Mouse (Mus musculus): ENCODE measurements around the gene Mat1a. TPM values are rescaled to one million over a fixed set of nuclear protein-coding genes. Genes with fewer than 3 reads are reported as not detected.

The Mat1a gene
- polyA plus RNA-seq, 1 experiment from 2014 or later = 2.6 TPM

DNA sequence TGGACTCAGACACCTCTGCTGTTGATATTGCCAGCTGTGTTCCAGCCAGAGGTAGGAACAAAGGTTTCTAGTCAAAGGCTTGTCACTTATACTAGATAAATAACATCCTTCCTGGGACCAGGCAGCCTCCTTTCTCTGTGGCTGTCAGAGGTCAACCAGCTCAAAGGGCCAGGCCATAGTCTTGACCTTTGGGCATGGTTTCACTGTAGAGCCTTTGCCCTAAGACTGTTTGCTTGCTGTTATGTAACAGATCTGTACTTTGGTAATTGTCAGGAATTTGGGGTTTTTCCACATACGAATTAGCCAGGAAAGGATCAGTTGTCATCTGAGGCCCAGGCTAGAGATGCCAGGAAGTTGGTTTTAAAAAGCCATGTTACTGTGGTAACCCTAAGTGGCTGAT lies 55.9 kb downstream of the Mat1a start:
- ATAC-seq (ENCODE audit: insufficient read depth) (no peak), DNase-seq (no peak)
- Histone ChIP-seq H3K4me1 (ENCODE audit: insufficient read depth) (no peaks in the 10 kb centered on the region), H3K9me3 (ENCODE audit: low read depth, low read length) (no peaks in the 10 kb centered on the region), H3K9ac (no peak overlapping the region), H3K4me3 (ENCODE audit: low read depth, low read length) (no peak overlapping the region), H3K27me3 (ENCODE audit: insufficient read depth, low read length) (no peaks in the 10 kb centered on the region), H3K27ac (ENCODE audit: low read depth) (no peak overlapping the region), H3K4me2 (no peak overlapping the region), H3K36me3 (ENCODE audit: insufficient read depth) (no peaks in the 10 kb centered on the region)
- WGBS = 16% methylated on average over 1 of the region's 1 CpGs
- TF ChIP-seq CTCF (IDR thresholded peaks at IDR 0.05; ENCODE audit: low read depth) = no peak

GRCm38 (mm10) chr14:41162663-41163062 lies 57.8 kb downstream of the Mat1a start:
- peak; percentile 38; the same call in 1 of the 2 replicates for ATAC-seq (ENCODE audit: insufficient read depth)
- WGBS = 8% methylated on average over 2 of the region's 2 CpGs
- Histone ChIP-seq H3K9me3 (ENCODE audit: low read depth, low read length) (no peaks in the 10 kb centered on the region), H3K27ac (ENCODE audit: low read depth) (no peak overlapping the region), H3K9ac (no peak overlapping the region), H3K4me1 (ENCODE audit: insufficient read depth) (no peaks in the 10 kb centered on the region), H3K4me2 (no peak overlapping the region), H3K27me3 (ENCODE audit: insufficient read depth, low read length) (no peaks in the 10 kb centered on the region), H3K36me3 (ENCODE audit: insufficient read depth) (no peaks in the 10 kb centered on the region), H3K4me3 (ENCODE audit: low read depth, low read length) (no peak overlapping the region)
- peak; percentile 75 for DNase-seq
- TF ChIP-seq CTCF (IDR thresholded peaks at IDR 0.05; ENCODE audit: low read depth) = peak; percentile 83

DNA sequence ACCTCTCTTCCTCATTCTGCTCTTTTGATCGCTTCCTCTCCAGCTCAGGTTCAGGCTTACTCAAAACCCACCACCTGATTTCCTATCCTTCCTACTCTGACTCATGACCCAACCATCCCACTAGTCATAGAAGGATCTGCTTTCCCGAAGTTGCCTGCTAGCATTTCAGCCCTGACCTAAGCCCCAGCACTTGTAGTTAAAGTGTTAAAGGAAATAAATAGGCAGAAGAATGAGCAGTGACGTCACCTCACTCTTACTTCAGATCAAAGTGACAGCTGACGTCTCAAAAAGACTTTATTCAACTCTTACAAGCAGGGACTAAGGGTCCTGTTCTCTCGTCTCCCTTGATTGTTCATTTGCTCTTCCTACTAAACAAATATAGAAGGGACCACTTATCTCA lies 62.4 kb downstream of the Mat1a start:
- WGBS = 28% methylated on average over 5 of the region's 5 CpGs
- Histone ChIP-seq H3K27me3 (ENCODE audit: insufficient read depth, low read length) (no peaks in the 10 kb centered on the region), H3K36me3 (ENCODE audit: insufficient read depth) (no peaks in the 10 kb centered on the region), H3K4me2 (no peak overlapping the region), H3K27ac (ENCODE audit: low read depth) (no peak overlapping the region), H3K9ac (no peak overlapping the region), H3K9me3 (ENCODE audit: low read depth, low read length) (no peaks in the 10 kb centered on the region), H3K4me3 (ENCODE audit: low read depth, low read length) (no peak overlapping the region), H3K4me1 (ENCODE audit: insufficient read depth) (no peaks in the 10 kb centered on the region)
- ATAC-seq (ENCODE audit: insufficient read depth) = no peak
- peak; percentile 33 for DNase-seq
- no peak for TF ChIP-seq CTCF (IDR thresholded peaks at IDR 0.05; ENCODE audit: low read depth)

DNA sequence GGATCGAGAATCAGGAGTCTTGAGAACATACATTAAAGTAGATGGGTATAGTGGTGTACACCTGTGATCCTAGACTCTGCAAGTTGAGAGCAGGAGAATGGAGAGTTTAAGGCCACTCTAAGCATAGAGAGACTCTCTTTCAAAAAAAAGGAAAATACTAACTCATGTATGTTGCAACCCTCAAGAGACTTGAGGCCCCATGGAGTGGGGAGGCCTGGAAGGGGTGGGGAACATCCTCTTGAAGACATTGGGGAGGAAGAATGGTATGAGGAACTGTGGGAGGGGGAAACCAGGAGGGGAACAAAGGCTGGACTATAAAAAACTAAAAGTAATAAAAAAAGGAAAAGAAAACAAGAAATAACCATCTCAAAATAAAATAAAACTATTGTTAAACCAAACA lies 63.7 kb downstream of the Mat1a start:
- DNase-seq = no peak
- no peak overlapping the region for H3K9ac ChIP-seq

GRCm38 (mm10) chr14:41170514-41170913 lies 65.7 kb downstream of the Mat1a start:
- Histone ChIP-seq H3K9me3 (ENCODE audit: low read depth, low read length) (no peaks in the 10 kb centered on the region), H3K27me3 (ENCODE audit: insufficient read depth, low read length) (no peaks in the 10 kb centered on the region), H3K36me3 (ENCODE audit: insufficient read depth) (no peaks in the 10 kb centered on the region), H3K27ac (ENCODE audit: low read depth) (no peak overlapping the region), H3K4me1 (ENCODE audit: insufficient read depth) (no peaks in the 10 kb centered on the region), H3K4me3 (ENCODE audit: low read depth, low read length) (no peak overlapping the region), H3K4me2 (no peak overlapping the region), H3K9ac (no peak overlapping the region)
- DNase-seq (no peak), ATAC-seq (ENCODE audit: insufficient read depth) (no peak)
- no peak for TF ChIP-seq CTCF (IDR thresholded peaks at IDR 0.05; ENCODE audit: low read depth)
- WGBS = 75% methylated on average over 2 of the region's 2 CpGs

More for the DNA sequence above, 63.7 kb downstream of the Mat1a start:
- ATAC-seq (ENCODE audit: insufficient read depth) = no peak
- Histone ChIP-seq H3K9me3 (ENCODE audit: low read depth, low read length) (no peaks in the 10 kb centered on the region), H3K4me2 (no peak overlapping the region), H3K27ac (ENCODE audit: low read depth) (no peak overlapping the region), H3K36me3 (ENCODE audit: insufficient read depth) (no peaks in the 10 kb centered on the region), H3K4me3 (ENCODE audit: low read depth, low read length) (no peak overlapping the region), H3K27me3 (ENCODE audit: insufficient read depth, low read length) (no peaks in the 10 kb centered on the region), H3K4me1 (ENCODE audit: insufficient read depth) (no peaks in the 10 kb centered on the region)
- 83% methylated on average over 1 of the region's 1 CpGs for WGBS
- no peak for TF ChIP-seq CTCF (IDR thresholded peaks at IDR 0.05; ENCODE audit: low read depth)

Other genes starting within 250 kb of the Mat1a start
- gene Sh2d4b, start 211.8 kb upstream of the Mat1a start, polyA plus RNA-seq (2014; fragmentation: Nextera tagmentation; extraction: Ambion mirVana) = 0.74 and 0.79 TPM in 2 replicates
- 104 and 105 TPM in 2 replicates for gene Tspan14, start 138.2 kb upstream of the Mat1a start, polyA plus RNA-seq (2014; fragmentation: Nextera tagmentation; extraction: Ambion mirVana)
- 167 and 173 TPM in 2 replicates for gene Fam213a, start 91.2 kb upstream of the Mat1a start, polyA plus RNA-seq (2014; fragmentation: Nextera tagmentation; extraction: Ambion mirVana)
- gene Dydc2, start 35.8 kb upstream of the Mat1a start, polyA plus RNA-seq (2014; fragmentation: Nextera tagmentation; extraction: Ambion mirVana) = not detected in 2 replicates
- gene Dydc1, start 32.1 kb upstream of the Mat1a start, polyA plus RNA-seq (2014; fragmentation: Nextera tagmentation; extraction: Ambion mirVana) = not detected in 2 replicates
- 28.1 and 29.4 TPM in 2 replicates for gene Sftpa1, start 26.7 kb downstream of the Mat1a start, polyA plus RNA-seq (2014; fragmentation: Nextera tagmentation; extraction: Ambion mirVana)
- gene Mbl1, start 46.4 kb downstream of the Mat1a start, polyA plus RNA-seq (2014; fragmentation: Nextera tagmentation; extraction: Ambion mirVana) = not detected in 2 replicates
- not detected in 2 replicates for gene Sftpd, start 80.1 kb downstream of the Mat1a start, polyA plus RNA-seq (2014; fragmentation: Nextera tagmentation; extraction: Ambion mirVana)
- 0.17 TPM in 1 of 2 replicates, not detected in the other for gene Gm2832, start 173.8 kb downstream of the Mat1a start, polyA plus RNA-seq (2014; fragmentation: Nextera tagmentation; extraction: Ambion mirVana)
- gene Gm5798, start 243.6 kb downstream of the Mat1a start, polyA plus RNA-seq (2014; fragmentation: Nextera tagmentation; extraction: Ambion mirVana) = not detected in 2 replicates

Data from lung, embryonic 14.5 days (tissue).